Mouse (Mus musculus): ENCODE results near the gene Ppp1r27. TPM values are rescaled to one million over a fixed set of nuclear protein-coding genes. Genes with fewer than 3 reads are reported as not detected.

Gene Ppp1r27
- total RNA-seq, 2 experiments from 2014 or later = not detected

- Histone ChIP-seq H3K27ac (peak within 1 kb of the TSS; percentile 95), H3K4me3 (peak within 1 kb of the TSS; percentile 98)
- DNase-seq (ENCODE audit: low spot score in 2 of 2) = peak; percentile 90 to 96
- TF ChIP-seq CTCF (conservative IDR thresholded peaks at IDR 0.05) = no peak
Measured at GRCm38 (mm10) chr11:120549168-120549945, 1.6 kb downstream of the Ppp1r27 start, which contains the start of gene Mcrip1. Gene Mcrip1, minus strand, starts transcription at chr11:120549727.

DNA sequence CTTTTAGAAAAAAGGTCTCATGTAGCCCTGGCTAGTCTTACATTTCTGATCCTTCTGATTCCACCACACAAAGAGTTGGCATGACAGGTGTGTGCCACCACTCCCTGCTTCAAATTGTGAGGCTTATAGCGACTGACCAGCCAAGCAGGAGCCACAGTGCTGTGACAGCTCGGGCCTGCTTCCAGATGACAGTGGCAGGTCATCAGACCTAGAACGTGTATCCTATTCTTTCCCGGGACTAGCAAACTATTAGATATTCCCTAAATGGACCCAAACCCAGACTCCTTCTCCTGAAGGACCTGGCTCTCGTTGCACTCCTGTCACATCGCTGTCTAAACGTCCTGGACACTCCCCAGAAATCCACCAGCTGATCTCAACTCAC, 2.2 kb downstream of the Ppp1r27 start:
- Histone ChIP-seq H3K4me3 (peak overlapping the region; percentile 98), H3K27ac (peak overlapping the region; percentile 91)
- DNase-seq (ENCODE audit: low spot score in 2 of 2) = no peak
- no peak for TF ChIP-seq CTCF (conservative IDR thresholded peaks at IDR 0.05)

GRCm38 (mm10) chr11:120548214-120548613, 2.7 kb downstream of the Ppp1r27 start:
- H3K27ac ChIP-seq = no peak overlapping the region
- peak overlapping the region; percentile 98 for H3K4me3 ChIP-seq

DNA sequence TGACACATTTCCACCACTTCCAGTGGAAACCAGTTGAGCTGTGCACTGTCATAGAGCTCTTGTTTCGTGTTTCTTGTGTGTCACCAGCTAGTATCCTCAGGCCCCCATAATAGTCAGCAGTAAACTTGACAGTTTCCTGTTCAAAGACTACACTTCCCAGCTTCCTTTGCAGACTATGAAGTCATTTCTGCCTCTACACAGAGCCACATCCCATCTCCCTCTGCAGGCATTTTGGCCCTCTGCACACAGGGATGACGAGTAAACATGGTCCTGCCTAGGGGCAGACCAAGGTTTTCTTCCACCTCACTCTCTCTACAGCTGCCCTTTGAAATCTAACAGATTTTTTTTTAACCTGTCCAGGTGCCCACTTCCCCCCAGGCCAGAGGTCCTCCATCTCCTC, 3.5 kb downstream of the Ppp1r27 start:
- Histone ChIP-seq H3K4me3 (no peak overlapping the region), H3K27ac (no peak overlapping the region)
- no peak for DNase-seq (ENCODE audit: low spot score in 2 of 2)
- TF ChIP-seq CTCF (conservative IDR thresholded peaks at IDR 0.05) = peak; percentile 52

More at GRCm38 (mm10) chr11:120548214-120548613, 2.7 kb downstream of the Ppp1r27 start:
- DNase-seq (ENCODE audit: low spot score in 2 of 2) = no peak
- TF ChIP-seq CTCF (conservative IDR thresholded peaks at IDR 0.05) = no peak

DNA sequence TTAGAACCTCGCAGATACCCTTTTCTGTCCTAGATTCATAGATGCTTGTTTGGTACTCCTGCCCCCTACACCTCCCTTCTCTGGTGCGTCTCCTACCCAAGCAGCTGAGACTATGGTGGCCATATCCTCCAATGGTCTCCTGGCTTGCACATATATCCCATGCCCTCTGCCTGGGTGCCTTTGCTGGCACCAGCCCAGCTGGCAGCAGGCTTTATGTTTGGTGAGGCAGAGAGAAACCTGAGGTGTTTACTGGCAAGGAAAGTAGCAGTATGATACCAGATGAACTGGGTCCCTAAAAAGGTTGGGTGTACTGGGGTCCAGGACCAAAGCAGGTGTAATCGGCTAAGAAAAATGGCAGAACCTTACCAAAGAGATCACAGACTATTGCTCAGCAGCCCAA, 5.0 kb downstream of the Ppp1r27 start:
- TF ChIP-seq CTCF (conservative IDR thresholded peaks at IDR 0.05) = no peak
- Histone ChIP-seq H3K27ac (no peak overlapping the region), H3K4me3 (no peak overlapping the region)
- DNase-seq (ENCODE audit: low spot score in 2 of 2) = no peak

DNA sequence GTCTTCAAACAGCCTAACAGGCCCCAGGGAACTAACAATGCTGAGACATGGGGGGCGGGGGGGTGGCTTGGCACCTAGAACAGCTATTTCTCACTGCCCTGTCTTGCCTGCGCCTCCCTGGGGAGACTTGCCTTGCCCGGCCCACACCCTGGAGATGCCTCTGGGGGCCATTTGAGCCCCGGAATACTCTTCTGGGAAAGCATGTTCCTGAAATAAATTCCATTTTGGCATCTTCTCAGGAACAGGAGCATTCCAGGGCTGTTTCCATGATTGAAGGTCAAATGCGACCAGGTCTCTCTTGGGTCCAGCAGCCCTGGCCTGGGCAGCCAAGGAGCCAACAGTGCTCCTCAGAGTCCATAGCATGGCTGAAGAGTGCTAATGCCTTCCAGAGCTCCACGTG, 8.6 kb downstream of the Ppp1r27 start:
- DNase-seq (ENCODE audit: low spot score in 2 of 2) = no peak
- Histone ChIP-seq H3K27ac (no peak overlapping the region), H3K4me3 (no peak overlapping the region)
- TF ChIP-seq CTCF (conservative IDR thresholded peaks at IDR 0.05) = no peak

DNA sequence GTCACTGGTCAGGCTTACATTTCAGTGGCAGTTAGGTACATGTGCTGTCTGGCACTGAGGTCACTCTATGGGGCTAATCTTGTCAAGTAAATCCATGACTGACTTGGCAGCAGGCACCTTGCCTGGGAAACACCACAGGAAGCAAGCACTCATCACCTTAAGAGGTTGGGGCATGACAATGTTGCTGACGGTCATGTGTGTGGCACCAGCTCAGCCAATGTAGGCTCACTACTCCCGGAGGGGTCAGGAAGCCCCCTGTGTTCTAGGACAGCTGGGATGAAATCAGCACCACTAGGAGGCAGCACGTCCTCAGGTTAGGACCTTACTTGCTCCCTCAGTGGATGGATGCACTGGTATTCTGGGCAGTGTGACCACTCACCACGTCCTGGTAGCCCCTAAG, 9.0 kb downstream of the Ppp1r27 start:
- DNase-seq (ENCODE audit: low spot score in 2 of 2) = no peak
- Histone ChIP-seq H3K4me3 (no peak overlapping the region), H3K27ac (no peak overlapping the region)
- peak; percentile 62 for TF ChIP-seq CTCF (conservative IDR thresholded peaks at IDR 0.05)

- Histone ChIP-seq H3K4me3 (no peak overlapping the region), H3K27ac (no peak overlapping the region)
- no peak for TF ChIP-seq CTCF (conservative IDR thresholded peaks at IDR 0.05)
- no peak for DNase-seq (ENCODE audit: low spot score in 2 of 2)
Measured at GRCm38 (mm10) chr11:120539285-120540014, 11.5 kb downstream of the Ppp1r27 start.

- no peak for DNase-seq (ENCODE audit: low spot score in 2 of 2)
- no peak for TF ChIP-seq CTCF (conservative IDR thresholded peaks at IDR 0.05)
- no peak overlapping the region for H3K27ac ChIP-seq
- H3K4me3 ChIP-seq = no peak overlapping the region
Measured at GRCm38 (mm10) chr11:120538955-120539284, 12.0 kb downstream of the Ppp1r27 start.

DNA sequence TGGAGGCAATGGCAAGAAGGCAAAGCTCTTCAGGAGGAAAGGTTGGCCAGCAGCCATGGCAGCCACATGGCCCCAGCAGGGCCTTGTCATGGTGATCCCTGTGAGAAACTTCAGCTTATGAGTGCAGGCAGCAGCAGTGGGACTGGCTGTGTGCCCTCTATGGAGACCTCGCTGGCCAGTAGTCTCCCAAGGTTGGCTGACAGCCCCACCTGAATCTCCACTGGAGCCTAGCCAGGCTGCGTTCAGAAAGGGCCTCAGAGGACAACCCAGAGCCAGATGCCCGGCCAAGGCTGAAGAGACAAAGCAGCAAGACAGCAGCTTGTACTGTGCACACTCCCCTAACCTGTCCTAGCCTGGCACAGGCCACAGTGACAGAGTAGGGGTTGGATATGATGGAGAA, 12.4 kb downstream of the Ppp1r27 start:
- H3K27ac ChIP-seq = no peak overlapping the region
- TF ChIP-seq CTCF (conservative IDR thresholded peaks at IDR 0.05) = no peak

DNA sequence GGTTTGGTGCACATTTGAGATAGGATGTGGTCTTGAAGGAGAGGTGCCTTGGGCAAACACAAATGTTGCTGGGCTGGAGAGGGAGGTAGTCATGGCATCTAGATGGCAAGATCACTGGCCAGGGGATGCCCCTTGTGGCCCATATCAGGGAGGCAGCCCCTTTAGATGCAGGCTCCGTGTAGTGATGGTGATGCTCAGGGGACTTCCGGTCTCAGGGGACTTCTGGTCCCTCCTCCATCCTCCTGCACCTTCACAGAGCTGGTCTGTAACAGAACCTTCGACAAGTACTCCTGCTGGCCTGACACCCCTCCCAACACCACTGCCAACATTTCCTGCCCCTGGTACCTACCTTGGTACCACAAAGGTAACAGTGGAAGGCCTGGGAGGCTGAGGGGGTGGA, 15.1 kb downstream of the Ppp1r27 start:
- no peak overlapping the region for H3K4me3 ChIP-seq
- no peak overlapping the region for H3K27ac ChIP-seq
- no peak for TF ChIP-seq CTCF (conservative IDR thresholded peaks at IDR 0.05)
- DNase-seq (ENCODE audit: low spot score in 2 of 2) = no peak

More for the DNA sequence above, 12.4 kb downstream of the Ppp1r27 start:
- no peak overlapping the region for H3K4me3 ChIP-seq
- DNase-seq (ENCODE audit: low spot score in 2 of 2) = no peak

- no peak overlapping the region for H3K4me3 ChIP-seq
- no peak for TF ChIP-seq CTCF (conservative IDR thresholded peaks at IDR 0.05)
- H3K27ac ChIP-seq = no peak overlapping the region
- no peak for DNase-seq (ENCODE audit: low spot score in 2 of 2)
Measured at GRCm38 (mm10) chr11:120535145-120535544, 15.8 kb downstream of the Ppp1r27 start.

DNA sequence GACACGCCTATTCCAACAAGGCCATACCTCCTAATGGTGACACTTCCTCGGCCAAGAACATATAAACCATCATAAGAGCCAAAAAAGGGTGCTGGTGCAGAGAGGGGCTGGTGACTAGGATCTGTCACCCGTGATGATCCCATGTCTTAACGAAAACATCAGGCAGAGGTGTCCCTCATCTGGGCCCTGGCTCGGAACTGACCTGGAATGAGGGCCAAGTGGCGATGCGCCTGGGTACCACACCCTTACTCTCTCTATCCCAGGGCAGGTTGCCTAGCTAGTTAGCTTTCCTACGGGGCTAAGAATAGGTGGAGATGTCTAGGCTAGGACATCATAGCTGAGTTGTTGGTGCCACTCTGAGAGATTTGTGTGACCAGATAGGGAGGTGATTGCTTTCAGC, 16.8 kb downstream of the Ppp1r27 start:
- Histone ChIP-seq H3K27ac (no peak overlapping the region), H3K4me3 (no peak overlapping the region)
- DNase-seq (ENCODE audit: low spot score in 2 of 2) = no peak
- no peak for TF ChIP-seq CTCF (conservative IDR thresholded peaks at IDR 0.05)

- DNase-seq (ENCODE audit: low spot score in 2 of 2) = no peak
- Histone ChIP-seq H3K4me3 (no peak overlapping the region), H3K27ac (no peak overlapping the region)
- no peak for TF ChIP-seq CTCF (conservative IDR thresholded peaks at IDR 0.05)
Measured at GRCm38 (mm10) chr11:120531646-120532045, 19.3 kb downstream of the Ppp1r27 start.

All from layer of hippocampus, adult 2 months (tissue).